Mouse (Mus musculus): ENCODE measurements at regions not wholly inside any gene's neighbourhood (a gene's known extent, or its start where the extent isn't known, plus 50 kb on each side); places are given as distances from the start of the nearest gene placed in this dataset.
"Not testable (repeated sequence)": the region's sequence is repeated elsewhere in the genome, so short reads cannot be mapped to it uniquely, and the experiment has no call there.

GRCm38 (mm10) chr8:34702806-34703205, 591.3 kb upstream of the Gm10131 start:
- DNase-seq, result no peak

- no peak for DNase-seq
Observed at GRCm38 (mm10) chr8:34699015-34699414, 587.5 kb upstream of the Gm10131 start.

GRCm38 (mm10) chr8:34696365-34696764, 584.8 kb upstream of the Gm10131 start:
- DNase-seq, result no peak

GRCm38 (mm10) chr8:34692606-34693005, 581.1 kb upstream of the Gm10131 start:
- no peak for DNase-seq

- DNase-seq, result no peak
Observed at GRCm38 (mm10) chr8:34691776-34692175, 580.2 kb upstream of the Gm10131 start.

GRCm38 (mm10) chr8:34689825-34690493, 578.4 kb upstream of the Gm10131 start:
- DNase-seq, result no peak

GRCm38 (mm10) chr8:34689049-34689824, 577.7 kb upstream of the Gm10131 start:
- no peak for DNase-seq

DNA sequence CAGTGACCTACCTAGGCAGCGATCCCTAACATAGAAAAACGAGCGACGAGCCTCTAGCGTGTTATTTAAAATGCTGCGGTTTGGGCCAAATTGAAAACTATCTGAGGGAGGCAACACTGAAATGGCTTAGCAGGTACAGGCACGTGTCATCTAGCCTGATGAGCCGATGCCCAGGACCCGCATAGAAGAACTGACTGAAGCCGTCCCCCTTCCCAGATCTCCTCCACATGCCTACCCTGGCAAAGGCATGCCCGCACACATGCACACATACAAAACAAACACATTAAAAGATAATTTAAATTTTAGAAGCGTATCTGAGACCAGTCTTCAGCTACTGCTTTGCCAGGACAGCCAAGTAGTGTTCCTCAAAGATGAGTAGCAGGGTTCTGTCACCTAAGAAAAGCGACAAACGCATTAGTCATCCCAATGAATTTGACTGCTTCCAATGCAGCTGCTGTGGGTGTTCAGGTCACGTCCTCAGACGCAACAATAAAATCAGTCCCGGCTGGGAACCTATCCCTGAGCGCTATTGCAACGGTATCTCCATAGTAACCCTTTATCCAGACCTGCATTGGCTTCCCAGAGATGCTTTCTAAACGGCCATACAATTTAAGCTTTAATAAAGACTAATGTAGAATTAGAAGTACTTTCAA, 577.0 kb upstream of the Gm10131 start:
- DNase-seq, result no peak

DNA sequence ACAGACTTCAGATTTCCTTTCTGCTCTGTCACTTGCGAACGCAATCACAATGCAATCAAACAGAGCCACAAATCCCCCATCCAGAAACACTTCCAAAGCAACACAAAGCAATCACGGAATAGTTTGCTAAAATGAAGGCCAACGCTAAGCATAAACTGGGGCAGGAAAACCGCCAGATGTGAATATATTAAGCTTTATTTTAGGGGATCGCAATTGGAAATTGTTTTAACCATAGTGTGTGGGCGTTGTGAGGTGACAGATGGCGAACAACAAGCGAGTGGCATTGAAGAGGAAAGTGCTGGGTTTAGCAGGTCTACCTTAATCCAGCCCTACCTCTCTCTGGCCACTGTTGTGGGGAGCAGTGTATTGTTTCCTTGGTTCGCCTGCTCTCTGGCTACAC, 574.8 kb upstream of the Gm10131 start:
- DNase-seq, result no peak

DNA sequence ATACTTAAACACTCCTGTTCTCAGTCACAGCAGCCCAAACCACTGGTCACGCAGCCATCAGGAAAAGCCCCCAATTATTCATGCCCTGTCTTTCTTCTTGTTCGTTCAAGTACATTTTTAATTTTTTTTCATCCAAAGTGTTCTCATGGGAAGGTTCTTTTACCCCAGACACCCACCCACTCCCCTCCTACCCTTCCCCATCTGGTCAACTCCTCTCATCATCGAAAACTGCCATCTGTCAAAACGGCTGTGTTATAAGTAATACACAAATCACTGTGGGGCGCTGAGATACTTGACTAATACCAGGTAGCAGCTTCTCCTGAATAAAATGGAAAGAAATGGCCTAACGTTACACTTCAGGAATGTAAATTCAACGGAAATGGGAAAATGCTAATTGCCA, 573.1 kb upstream of the Gm10131 start:
- no peak for DNase-seq

DNA sequence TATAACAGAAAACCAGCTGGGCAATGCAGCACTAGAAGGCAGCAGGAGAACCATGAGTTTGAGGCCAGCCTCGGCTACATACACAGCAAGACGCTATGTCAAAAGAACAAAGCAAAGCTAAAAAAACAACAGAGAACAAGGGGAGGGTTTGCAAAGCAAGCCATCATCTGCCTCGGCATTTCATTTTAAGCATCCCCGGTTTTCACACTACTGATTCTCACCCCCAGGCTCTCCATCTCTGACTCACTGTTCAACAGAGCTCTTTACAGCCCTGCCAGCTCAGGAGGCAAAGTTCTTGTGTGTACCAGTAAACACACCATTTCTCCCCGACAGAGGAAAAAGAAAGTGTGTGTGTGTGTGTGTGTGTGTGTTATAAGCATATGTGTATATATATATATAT, 571.6 kb upstream of the Gm10131 start:
- no peak for DNase-seq

GRCm38 (mm10) chr8:34682221-34682620, 570.7 kb upstream of the Gm10131 start:
- DNase-seq, result no peak

DNA sequence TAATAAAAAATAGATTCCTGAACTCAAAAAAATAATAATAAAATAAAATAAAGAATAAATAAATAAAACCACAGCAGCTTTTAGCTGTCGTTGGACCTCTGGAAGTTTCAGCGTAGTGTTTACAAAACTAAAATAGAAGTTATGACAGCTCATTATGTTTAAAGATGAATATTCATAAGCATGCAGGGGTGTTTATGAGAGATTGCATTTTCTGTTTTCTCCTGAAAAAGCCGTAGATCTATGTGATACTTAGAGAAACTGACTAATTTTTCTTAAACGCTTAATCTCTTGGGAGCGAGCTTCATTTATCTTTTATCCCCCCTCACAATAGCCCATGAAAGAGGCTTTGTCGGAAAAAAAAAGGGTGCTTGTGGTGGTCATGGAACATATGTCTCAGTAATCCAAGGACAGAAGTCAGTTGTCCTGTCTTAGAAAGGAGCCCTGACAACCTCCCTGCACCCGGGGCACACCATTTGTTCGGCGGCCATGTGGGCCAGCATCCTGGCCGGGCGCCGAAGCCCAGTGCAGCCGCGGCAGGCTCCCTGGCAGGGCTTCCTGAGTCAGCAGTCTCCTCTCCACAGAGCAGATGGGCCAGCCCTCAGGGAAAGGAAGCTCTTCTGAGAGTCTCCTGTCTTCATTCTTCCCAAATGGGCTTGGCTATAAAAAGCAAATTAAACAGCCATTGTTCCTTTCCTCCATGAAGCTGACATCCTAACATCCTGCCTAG, 568.2 kb upstream of the Gm10131 start:
- peak; percentile 23 for DNase-seq

- no peak for DNase-seq
Observed at GRCm38 (mm10) chr8:34678879-34679278, 567.3 kb upstream of the Gm10131 start.

DNA sequence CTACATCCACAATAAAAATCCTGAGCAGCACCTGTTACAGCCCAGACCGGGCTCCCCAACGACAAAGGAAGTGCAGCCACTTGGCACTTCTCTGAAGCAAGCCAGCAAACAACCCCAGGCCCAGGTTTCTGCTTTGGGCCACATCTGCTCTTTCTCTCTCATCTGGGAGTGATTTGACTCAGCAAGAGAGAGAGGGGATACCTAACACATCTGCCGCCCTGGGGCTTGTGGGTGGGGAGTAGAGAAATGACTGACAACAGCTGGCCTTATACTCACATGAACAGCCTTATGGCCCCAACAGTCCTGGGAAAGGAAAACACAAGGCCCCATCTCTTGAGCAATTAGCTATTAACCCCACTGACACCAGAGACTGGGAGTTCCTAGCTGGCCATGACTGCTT, 560.2 kb upstream of the Gm10131 start:
- peak; percentile 7 for DNase-seq

DNA sequence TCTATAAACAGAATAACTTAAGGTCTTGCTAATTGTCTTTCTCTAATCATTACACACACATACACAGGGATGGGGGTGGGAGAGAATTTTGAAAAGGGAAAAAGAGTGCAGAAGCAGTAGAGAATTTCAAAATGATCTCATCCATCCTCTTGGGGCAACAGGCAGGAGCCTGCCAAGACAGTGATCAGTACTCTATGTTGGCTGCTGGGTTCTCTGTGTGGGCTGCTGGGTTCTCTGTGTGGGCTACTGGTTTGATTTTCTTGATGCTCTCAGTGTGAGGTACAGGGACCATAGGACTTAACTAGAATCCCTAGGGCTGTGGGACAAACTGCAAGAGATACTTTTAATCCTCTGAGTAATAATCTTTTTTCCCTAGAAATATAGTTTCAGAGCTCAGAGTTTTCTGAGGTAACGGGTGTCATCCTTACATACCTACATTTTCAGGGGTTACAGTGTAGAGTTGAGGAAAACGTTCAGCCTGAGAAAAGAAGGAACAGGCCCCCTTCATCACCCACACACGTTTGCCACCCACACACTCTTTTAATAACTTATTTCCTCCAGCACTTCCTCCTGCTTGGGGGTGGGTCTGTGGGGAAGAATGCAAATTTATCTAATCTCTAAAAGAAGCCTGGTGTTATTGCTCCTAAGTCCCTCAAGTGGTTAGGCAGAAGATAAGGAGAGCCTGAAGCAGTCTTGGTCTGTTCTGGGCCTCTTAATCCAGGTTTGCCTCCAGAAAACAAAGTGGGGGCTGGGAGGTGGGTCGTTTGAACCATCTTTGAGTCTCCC, 559.6 kb upstream of the Gm10131 start:
- peak; percentile 7 for DNase-seq

DNA sequence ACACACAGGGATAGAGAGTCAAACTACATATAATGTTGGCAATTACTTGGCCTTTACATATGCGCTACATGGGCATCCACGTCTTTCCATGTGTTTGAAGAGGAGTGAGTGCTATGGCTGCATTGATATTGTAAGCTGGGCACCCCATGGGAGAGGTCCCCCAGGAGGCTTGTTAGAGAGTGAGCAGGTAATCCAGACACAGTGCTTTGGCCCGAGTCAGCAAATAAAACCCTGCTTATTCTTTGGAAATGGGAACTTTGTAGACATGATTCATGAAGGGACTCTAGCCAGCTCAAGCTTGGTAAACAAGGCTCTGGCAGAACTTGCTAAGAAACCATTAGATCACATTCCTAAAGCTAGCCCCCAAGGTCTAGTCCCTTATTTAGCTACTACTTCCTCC, 557.6 kb upstream of the Gm10131 start:
- no peak for DNase-seq

DNA sequence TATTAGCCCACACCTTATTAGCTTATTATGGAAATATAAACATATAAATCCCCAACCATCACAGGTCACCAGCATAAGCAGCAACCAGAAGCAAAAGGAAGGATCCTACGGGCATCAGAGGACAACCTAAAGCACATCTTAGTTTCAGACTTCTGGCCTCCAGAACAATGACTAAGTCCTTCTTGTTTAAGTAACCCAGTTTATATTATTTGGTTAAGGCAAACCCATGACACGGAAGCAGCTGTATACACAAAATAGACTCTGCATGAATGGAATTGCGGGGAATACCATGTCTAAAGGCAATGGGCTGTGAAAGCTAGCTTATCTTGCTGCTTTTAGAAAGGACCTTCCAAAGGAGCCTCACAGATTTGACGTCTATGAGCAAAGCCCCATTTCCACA, 552.9 kb upstream of the Gm10131 start:
- no peak for DNase-seq

GRCm38 (mm10) chr8:34662532-34662931, 551.0 kb upstream of the Gm10131 start:
- no peak for DNase-seq

- no peak for DNase-seq
Observed at GRCm38 (mm10) chr8:34651750-34652149, 540.2 kb upstream of the Gm10131 start.

- DNase-seq, result not testable (repeated sequence)
Observed at GRCm38 (mm10) chr8:34628221-34628620, 516.7 kb upstream of the Gm10131 start.

DNA sequence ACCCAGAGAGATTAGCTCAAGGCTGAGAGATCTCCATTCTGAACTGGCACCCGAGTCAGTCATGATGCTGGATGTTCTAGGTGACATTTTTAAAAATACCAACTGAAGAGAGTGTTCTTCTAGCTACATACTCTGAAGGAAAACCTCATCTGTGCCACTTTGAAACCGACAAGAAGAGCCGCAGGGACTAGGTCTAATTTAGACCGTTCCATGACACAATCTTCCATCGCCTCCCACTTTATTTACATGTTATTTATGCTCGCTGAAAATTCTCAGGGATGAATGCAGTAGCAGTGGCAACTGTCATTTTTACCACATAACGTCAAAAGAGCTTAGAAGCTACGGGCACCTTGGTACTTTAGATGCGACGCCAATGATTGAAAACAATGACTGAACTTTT, 514.1 kb upstream of the Gm10131 start:
- no peak for DNase-seq
